Mouse (Mus musculus): ENCODE measurements around the gene Enox2.
"Not testable (repeated sequence)": the region's sequence is repeated elsewhere in the genome, so short reads cannot be mapped to it uniquely, and the experiment has no call there.

The Enox2 gene

GRCm38 (mm10) chrX:49287700-49288563 is at the start of gene Enox2:
Enox2 (minus strand) TSS chrX:49288259.
- in situ Hi-C loops (cut with MseI, MboI), result no loop called here

- in situ Hi-C loops (cut with MseI, MboI), result loop anchor here (25.0 kb wide), 1 partner anchor 647 kb away; the partner anchor contains the start of gene Gpr119 (in 2 of the 2)
Observed at GRCm38 (mm10) chrX:49309496-49309895, 21.4 kb upstream of the Enox2 start.

DNA sequence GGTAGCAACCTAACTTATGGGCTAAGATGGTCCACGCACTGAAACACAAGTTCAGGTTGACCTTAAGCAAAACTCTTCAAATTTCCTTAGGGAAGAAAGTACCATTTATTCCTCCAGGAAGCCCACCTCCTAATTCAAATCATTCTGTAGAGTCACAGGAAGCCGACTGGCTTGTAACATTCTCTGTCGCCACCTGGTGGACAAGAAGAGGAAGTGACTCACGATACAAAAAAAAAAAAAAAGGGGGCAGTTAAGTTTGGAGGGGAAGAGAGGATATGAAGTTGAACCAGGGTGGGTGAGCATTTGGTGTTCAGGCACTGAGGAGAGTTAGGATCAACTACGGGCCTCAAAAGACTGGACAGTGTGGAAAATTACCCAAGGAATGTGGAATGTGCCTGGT is 18.6 kb upstream of the Enox2 start:
- in situ Hi-C loops (cut with MseI, MboI), result loop anchor here (25.0 kb wide), 1 partner anchor 644 kb away; the partner anchor contains the start of gene Gpr119 (in 2 of the 2)

GRCm38 (mm10) chrX:49279918-49280586 is 8.0 kb downstream of the Enox2 start:
- in situ Hi-C loops (cut with MseI, MboI), result no loop called here

GRCm38 (mm10) chrX:49273487-49274042 is 14.5 kb downstream of the Enox2 start:
- in situ Hi-C loops (cut with MseI, MboI), result no loop called here

GRCm38 (mm10) chrX:49250816-49251215 is 37.2 kb downstream of the Enox2 start:
- in situ Hi-C loops (cut with MseI, MboI), result no loop called here

DNA sequence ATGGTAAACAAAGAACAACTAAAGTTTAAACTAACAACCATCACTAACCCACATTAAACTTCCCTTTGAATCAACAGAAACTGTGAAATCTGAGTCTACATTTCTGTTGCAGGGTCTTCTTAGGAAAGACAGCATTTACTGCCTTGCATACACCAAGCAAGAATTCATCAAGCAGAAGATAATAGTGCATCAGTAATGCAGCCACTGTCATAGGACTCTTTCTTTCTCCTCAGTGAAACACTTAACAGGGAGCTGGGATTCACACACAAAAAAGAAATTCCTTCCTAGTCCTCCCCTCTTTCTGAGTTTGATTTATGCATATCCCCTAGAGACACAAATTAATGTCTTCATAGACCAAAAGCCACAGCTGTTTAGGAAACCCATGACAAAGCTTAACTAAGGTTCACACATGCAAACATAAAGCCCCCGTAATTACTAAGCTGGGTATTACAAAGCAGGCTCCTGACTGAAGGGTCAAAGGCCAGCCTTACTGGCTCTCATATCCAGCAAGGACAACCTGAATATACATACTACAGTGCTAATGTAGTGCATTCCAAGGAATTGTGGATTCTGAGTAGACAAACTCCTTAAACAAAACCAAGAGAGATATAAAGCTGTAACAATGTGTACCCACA is 62.1 kb downstream of the Enox2 start:
- in situ Hi-C loops (cut with MseI, MboI), result no loop called here

- in situ Hi-C loops (cut with MseI, MboI), result no loop called here
Observed at GRCm38 (mm10) chrX:49216422-49216821, 71.6 kb downstream of the Enox2 start.

GRCm38 (mm10) chrX:49196386-49196785 is 91.7 kb downstream of the Enox2 start:
- in situ Hi-C loops (cut with MseI, MboI), result no loop called here

- in situ Hi-C loops (cut with MseI, MboI), result no loop called here
Observed at GRCm38 (mm10) chrX:49181136-49181535, 106.9 kb downstream of the Enox2 start.

DNA sequence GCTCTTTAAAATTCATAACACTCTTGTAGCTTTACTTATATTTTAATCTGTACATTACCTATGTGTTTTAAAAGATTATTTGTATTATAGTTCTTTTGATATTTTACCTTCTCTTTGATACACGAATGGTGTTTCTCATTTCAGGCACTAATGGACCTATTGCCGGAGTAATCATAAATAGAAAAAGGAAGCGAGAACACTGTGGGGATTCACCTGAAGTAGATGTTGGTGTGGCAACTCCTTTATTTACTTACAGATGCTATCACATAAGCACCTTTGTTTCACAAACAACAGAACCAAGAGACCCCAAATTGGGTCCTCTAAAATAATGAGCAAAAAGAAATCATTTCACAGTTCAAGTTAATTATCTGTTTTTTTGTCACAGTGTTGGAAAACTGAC is 109.4 kb downstream of the Enox2 start:
- in situ Hi-C loops (cut with MseI, MboI), result no loop called here

DNA sequence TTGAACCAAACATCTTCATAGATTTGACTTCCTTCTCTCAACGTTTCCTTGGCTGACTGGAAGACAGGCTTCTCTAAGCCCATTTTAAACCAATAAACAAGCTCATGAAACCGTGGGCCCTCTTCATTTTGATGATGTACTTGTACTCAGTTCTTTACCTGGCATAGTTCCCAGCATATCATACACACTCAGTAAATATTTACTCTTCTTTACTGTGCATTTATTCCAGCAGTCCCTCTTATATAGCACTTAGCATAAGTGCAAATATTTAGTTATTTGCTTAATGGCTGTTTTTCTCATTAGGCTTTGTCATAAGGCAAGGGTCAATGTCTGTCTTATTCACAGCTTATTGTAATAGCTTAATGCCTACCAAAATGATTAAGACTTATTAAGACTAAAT is 133.8 kb downstream of the Enox2 start:
- in situ Hi-C loops (cut with MseI, MboI), result no loop called here

- in situ Hi-C loops (cut with MseI, MboI), result no loop called here
Observed at GRCm38 (mm10) chrX:49124774-49125429, 163.2 kb downstream of the Enox2 start.

DNA sequence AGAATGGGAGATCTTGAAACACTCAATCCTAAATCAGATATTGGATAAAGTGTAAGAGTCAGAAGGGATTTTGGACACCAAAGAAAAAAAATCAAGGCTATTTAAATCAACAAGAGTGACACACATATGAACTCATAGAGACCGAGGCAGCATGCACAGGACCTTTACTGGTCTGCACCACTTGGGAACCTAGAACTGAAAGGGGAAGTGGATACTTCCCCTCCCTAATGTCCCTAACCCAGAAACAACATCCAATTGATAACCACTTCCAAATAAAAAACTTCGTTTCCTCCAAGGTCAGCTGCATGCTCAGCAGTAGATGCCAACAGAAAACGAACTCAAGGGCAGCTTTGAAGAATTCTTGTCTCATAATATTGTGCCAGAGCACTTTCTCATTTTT is 171.6 kb downstream of the Enox2 start:
- in situ Hi-C loops (cut with MseI, MboI), result loop anchor here in 1 of 2 experiments (10.0 kb wide), 1 partner anchor 62 kb away; no protein-coding TSS in a partner anchor

DNA sequence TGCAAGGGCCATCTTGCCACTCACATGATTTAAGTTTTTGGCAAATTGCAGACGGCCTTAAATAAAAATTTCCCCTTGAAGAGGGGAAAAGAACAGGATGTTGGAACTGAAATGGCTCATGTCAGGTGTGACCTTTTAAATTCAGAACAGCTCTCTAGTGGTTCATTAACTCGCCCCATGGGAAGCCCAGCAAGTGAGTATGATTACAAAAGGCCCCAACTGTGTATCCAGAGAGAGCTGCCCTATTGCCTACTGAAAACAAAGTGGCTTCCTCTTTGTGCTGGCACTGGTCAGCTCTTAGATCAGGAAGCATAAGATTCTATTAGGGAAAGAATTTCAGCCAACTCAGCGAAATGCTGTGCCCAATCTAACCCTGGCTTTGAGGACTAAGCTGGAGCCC is 175.6 kb downstream of the Enox2 start:
- in situ Hi-C loops (cut with MseI, MboI), result loop anchor here in 1 of 2 experiments (10.0 kb wide), 1 partner anchor 58 kb away; no protein-coding TSS in a partner anchor

GRCm38 (mm10) chrX:49100542-49100941 is 187.5 kb downstream of the Enox2 start:
- in situ Hi-C loops (cut with MseI, MboI), result not testable (repeated sequence)

DNA sequence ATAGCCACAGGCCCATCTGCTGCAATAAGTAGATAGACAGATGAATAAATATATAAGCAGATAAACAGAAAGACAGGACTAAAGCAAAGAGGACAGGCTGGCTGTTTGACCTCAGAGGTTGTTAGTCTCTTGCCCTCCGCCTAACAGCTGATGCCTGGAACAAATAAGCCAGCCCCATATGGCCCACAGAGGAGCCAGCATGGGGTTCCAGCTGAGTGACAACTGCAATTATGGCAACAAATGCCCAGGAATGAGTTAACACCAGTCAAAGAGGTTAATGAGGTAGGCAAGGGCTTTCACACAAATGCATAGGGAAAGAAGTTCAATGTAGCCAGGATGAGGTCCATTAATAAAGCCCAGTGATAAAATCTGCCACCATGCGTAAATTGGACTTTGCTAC is 191.8 kb downstream of the Enox2 start:
- in situ Hi-C loops (cut with MseI, MboI), result no loop called here

GRCm38 (mm10) chrX:49075055-49075454 is 213.0 kb downstream of the Enox2 start:
- in situ Hi-C loops (cut with MseI, MboI), result no loop called here

- in situ Hi-C loops (cut with MseI, MboI), result no loop called here
Observed at GRCm38 (mm10) chrX:49073563-49073962, 214.5 kb downstream of the Enox2 start.

DNA sequence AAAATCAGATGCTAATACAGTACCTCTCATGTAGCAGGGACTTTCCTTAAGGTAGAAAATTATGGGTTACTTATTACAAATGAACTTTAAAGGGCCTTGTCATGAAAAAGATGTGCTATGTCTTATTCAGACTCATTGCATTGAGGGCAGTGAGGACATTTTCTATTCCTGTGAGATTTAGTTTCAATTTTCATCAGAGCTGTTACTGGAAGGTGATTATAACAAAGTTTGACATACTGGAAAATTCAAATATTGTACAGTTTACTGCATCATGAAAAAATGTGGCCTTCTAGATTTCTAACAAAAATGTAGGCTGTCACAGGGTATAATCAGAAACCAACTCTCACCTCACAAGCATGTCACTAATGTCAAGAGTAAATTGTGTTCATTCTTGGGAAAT is 242.9 kb downstream of the Enox2 start:
- in situ Hi-C loops (cut with MseI, MboI), result no loop called here

DNA sequence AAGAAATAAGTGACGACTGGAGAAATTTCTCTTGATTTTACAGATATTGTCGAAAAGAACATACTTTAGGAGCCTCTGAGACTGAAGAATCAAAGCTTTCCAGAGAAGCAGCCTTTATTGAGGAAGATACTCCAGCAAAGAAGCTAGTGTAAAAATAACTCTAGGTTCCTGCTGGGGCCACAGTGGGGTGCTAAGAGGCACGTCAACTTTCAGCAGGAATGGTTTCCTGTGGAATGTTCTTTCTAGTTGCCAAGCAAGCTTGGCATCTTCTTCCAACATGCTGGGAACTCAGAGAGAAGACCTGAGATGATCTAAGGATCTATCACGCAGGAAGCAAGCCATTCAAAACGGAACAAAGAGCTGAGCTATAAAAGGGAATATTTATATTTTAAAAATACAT is 278.3 kb downstream of the Enox2 start:
- in situ Hi-C loops (cut with MseI, MboI), result no loop called here
